ENCODE assay signal across 18 mouse cellular contexts in the genomic region with DNA sequence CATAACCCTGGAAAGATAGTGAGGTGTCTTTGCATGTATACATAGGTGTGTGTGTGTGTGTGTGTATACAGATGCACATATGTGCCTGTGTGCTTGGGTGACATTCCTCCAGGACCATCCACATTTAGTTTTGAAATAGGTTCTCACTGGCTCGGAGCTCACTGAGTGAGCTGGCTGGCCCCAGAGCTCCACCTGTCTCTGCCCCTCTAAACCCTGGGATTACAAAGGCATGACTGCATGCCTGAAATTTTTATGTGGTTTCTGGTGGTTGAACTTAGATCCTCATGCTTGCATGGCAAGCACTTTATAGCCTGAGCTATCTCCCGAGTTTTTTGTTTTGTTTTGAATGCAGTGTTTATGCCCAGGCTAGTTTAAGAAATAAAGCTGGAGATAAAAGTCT.
"Had no signal": no experiment of that assay in that cellular context is flagged by ENCODE, and none has a peak within 500 bp of the region (broad histone marks: within the 10 kb centered on the region; RNA-seq: fewer than 3 reads in every experiment).

No protein-coding gene starts in this region.

- ATAC-seq: liver, postnatal 0 days; lung, postnatal 0 days; midbrain, embryonic 13.5 days; midbrain, embryonic 16.5 days had no signal

- H3K4me3 ChIP-seq: limb, embryonic 15.5 days; midbrain, embryonic 13.5 days; neural tube, embryonic 12.5 days; stomach, embryonic 15.5 days had no signal

- DNase-seq: kidney, adult 9 months; kidney, postnatal 14 days; kidney, postnatal 4 days; liver, postnatal 0 days; lung, embryonic 14.5 days; retina, postnatal 1 day; right cerebral cortex, postnatal 25 days; spleen, adult 18-20 months; thymus, postnatal 25 days had no signal

- H3K4me2 ChIP-seq: limb, embryonic 15.5 days; liver, embryonic 11.5 days; lung, embryonic 14.5 days; midbrain, embryonic 13.5 days; neural tube, embryonic 12.5 days; stomach, embryonic 15.5 days had no signal

- H3K36me3 ChIP-seq: limb, embryonic 15.5 days; midbrain, embryonic 13.5 days; neural tube, embryonic 12.5 days; stomach, embryonic 15.5 days had no signal

- H3K27ac ChIP-seq: limb, embryonic 15.5 days; liver, embryonic 14.5 days; macrophage; midbrain, embryonic 13.5 days; neural tube, embryonic 12.5 days; stomach, embryonic 15.5 days had no signal

- H3K9ac ChIP-seq: limb, embryonic 15.5 days; liver, embryonic 14.5 days; liver, postnatal 0 days; lung, embryonic 14.5 days; midbrain, embryonic 13.5 days; neural tube, embryonic 12.5 days; stomach, embryonic 15.5 days had no signal

- H3K4me1 ChIP-seq: limb, embryonic 15.5 days; midbrain, embryonic 13.5 days; neural tube, embryonic 12.5 days; stomach, embryonic 15.5 days had no signal

- H3K9me3 ChIP-seq: limb, embryonic 15.5 days; midbrain, embryonic 13.5 days; neural tube, embryonic 12.5 days; stomach, embryonic 15.5 days had no signal

- H3K27me3 ChIP-seq: limb, embryonic 15.5 days; midbrain, embryonic 13.5 days; neural tube, embryonic 12.5 days; stomach, embryonic 15.5 days had no signal
